Mouse (Mus musculus) mouse embryonic stem cell (cell line): ENCODE results near the gene Rapgef4.

Experiments
- in situ Hi-C, 2 experiments: fragments of 300-500 bp; cut with MboI; formaldehyde crosslinking; loops; 1 replicate in 1 of 2; 3 replicates in 1 of 2; pipeline ENCODE4 v1.14.3; 2019 to 2020; ENCODE audit warnings: low sequenced_read_pairs in 2 of 2, low pct_unique_long_range_greater_than_20kb in 1 of 2, mixed read lengths in 1 of 2; ENCODE audit not compliant: unreplicated experiment in 1 of 2

Gene Rapgef4

GRCm38 (mm10) chr2:72018736-72019135, 37.7 kb downstream of the Rapgef4 start:
- in situ Hi-C loops = no loop called here

GRCm38 (mm10) chr2:72020755-72021154, 39.7 kb downstream of the Rapgef4 start:
- in situ Hi-C loops = loop anchor here in 1 of 2 experiments (10.0 kb wide), 1 partner anchor 56 kb away; no protein-coding TSS in a partner anchor

- in situ Hi-C loops = loop anchor here in 1 of 2 experiments (10.0 kb wide), 1 partner anchor 57 kb away; no protein-coding TSS in a partner anchor
Measured at GRCm38 (mm10) chr2:72021440-72021839, 40.4 kb downstream of the Rapgef4 start.

GRCm38 (mm10) chr2:72021845-72022244, 40.8 kb downstream of the Rapgef4 start:
- in situ Hi-C loops = loop anchor here in 1 of 2 experiments (10.0 kb wide), 1 partner anchor 57 kb away; no protein-coding TSS in a partner anchor

- in situ Hi-C loops = loop anchor here in 1 of 2 experiments (10.0 kb wide), 1 partner anchor 59 kb away; no protein-coding TSS in a partner anchor
Measured at GRCm38 (mm10) chr2:72023791-72024190, 42.8 kb downstream of the Rapgef4 start.

- in situ Hi-C loops = loop anchor here in 1 of 2 experiments (10.0 to 25.0 kb wide), 2 partner anchors 61 to 438 kb away; no protein-coding TSS in a partner anchor
Measured at GRCm38 (mm10) chr2:72025660-72026059, 44.6 kb downstream of the Rapgef4 start.

GRCm38 (mm10) chr2:72026506-72026905, 45.5 kb downstream of the Rapgef4 start:
- in situ Hi-C loops = loop anchor here in 1 of 2 experiments (10.0 to 25.0 kb wide), 2 partner anchors 62 to 439 kb away; no protein-coding TSS in a partner anchor

GRCm38 (mm10) chr2:72029081-72029480, 48.0 kb downstream of the Rapgef4 start:
- in situ Hi-C loops = loop anchor here in 1 of 2 experiments (10.0 to 25.0 kb wide), 2 partner anchors 64 to 442 kb away; no protein-coding TSS in a partner anchor

- in situ Hi-C loops = loop anchor here (10.0 to 25.0 kb wide), 2 partner anchors 65 to 442 kb away; no protein-coding TSS in a partner anchor
Measured at GRCm38 (mm10) chr2:72029586-72030144, 48.6 kb downstream of the Rapgef4 start.

GRCm38 (mm10) chr2:72031717-72032116, 50.7 kb downstream of the Rapgef4 start:
- in situ Hi-C loops = loop anchor here (10.0 to 25.0 kb wide), 2 partner anchors 67 to 444 kb away; no protein-coding TSS in a partner anchor

GRCm38 (mm10) chr2:72035616-72036015, 54.6 kb downstream of the Rapgef4 start:
- in situ Hi-C loops = loop anchor here (10.0 to 25.0 kb wide), 2 partner anchors 71 to 448 kb away; no protein-coding TSS in a partner anchor

- in situ Hi-C loops = loop anchor here (10.0 to 25.0 kb wide), 2 partner anchors 73 to 450 kb away; no protein-coding TSS in a partner anchor
Measured at GRCm38 (mm10) chr2:72037357-72037756, 56.3 kb downstream of the Rapgef4 start.

GRCm38 (mm10) chr2:72038235-72038634, 57.2 kb downstream of the Rapgef4 start:
- in situ Hi-C loops = loop anchor here (10.0 to 25.0 kb wide), 2 partner anchors 73 to 451 kb away; no protein-coding TSS in a partner anchor

- in situ Hi-C loops = loop anchor here (10.0 to 25.0 kb wide), 2 partner anchors 74 to 451 kb away; no protein-coding TSS in a partner anchor
Measured at GRCm38 (mm10) chr2:72038651-72039251, 57.7 kb downstream of the Rapgef4 start.

GRCm38 (mm10) chr2:72039522-72040045, 58.5 kb downstream of the Rapgef4 start:
- in situ Hi-C loops = loop anchor here (5.0 to 25.0 kb wide), 3 partner anchors 72 to 452 kb away; no protein-coding TSS in a partner anchor

- in situ Hi-C loops = loop anchor here in 1 of 2 experiments (5.0 to 25.0 kb wide), 2 partner anchors 74 to 454 kb away; no protein-coding TSS in a partner anchor
Measured at GRCm38 (mm10) chr2:72041087-72041486, 60.0 kb downstream of the Rapgef4 start.

GRCm38 (mm10) chr2:72042093-72042492, 61.1 kb downstream of the Rapgef4 start:
- in situ Hi-C loops = loop anchor here in 1 of 2 experiments (5.0 to 25.0 kb wide), 2 partner anchors 75 to 455 kb away; no protein-coding TSS in a partner anchor

GRCm38 (mm10) chr2:72044191-72044590, 63.2 kb downstream of the Rapgef4 start:
- in situ Hi-C loops = loop anchor here in 1 of 2 experiments (5.0 to 25.0 kb wide), 2 partner anchors 77 to 457 kb away; no protein-coding TSS in a partner anchor
